Mouse (Mus musculus) G1E (cell line): ENCODE data around the gene Axdnd1. TPM values are rescaled to one million over a fixed set of nuclear protein-coding genes. Genes with fewer than 3 reads are reported as not detected.

Experiments
- ATAC-seq: 2 replicates; pipeline ENCODE4 v1.8.0; 2016; ENCODE audit warnings: mild to moderate bottlenecking; ENCODE audit not compliant: insufficient number of reproducible peaks, poor library complexity, low FRiP score, severe bottlenecking; ENCODE audit errors: extremely low read depth
- DNase-seq: peaks from one replicate; pipeline ENCODE4 v3.0.0; 2012; ENCODE audit warnings: low spot score
- H3K27me3 ChIP-seq: 2 replicates; pipeline ENCODE4 v1.6.1; 2012; ENCODE audit warnings: mild to moderate bottlenecking, low read length, inconsistent platforms; ENCODE audit not compliant: insufficient read depth
- H3K36me3 ChIP-seq: replicated peaks from 2 replicates; pipeline ENCODE3; 2012; ENCODE audit warnings: mild to moderate bottlenecking, inconsistent platforms
- H3K4me1 ChIP-seq: 2 replicates; pipeline ENCODE4 v1.6.1; 2012; ENCODE audit warnings: low read depth, low read length, inconsistent platforms, mixed read lengths; ENCODE audit not compliant: insufficient read depth
- H3K4me3 ChIP-seq: 2 replicates; pipeline ENCODE4 v1.5.1; 2012; ENCODE audit warnings: low read depth, mild to moderate bottlenecking, inconsistent platforms, low read length, moderate library complexity, mixed read lengths
- H3K9me3 ChIP-seq: replicated peaks from 2 replicates; pipeline ENCODE4 v1.6.1; 2012; ENCODE audit warnings: inconsistent platforms
- CTCF ChIP-seq: IDR thresholded peaks from 2 replicates; pipeline ENCODE4 v1.5.1; 2012; ENCODE audit warnings: low read depth, low read length, inconsistent platforms, mixed read lengths
- GATA1 ChIP-seq: IDR thresholded peaks from 2 replicates; pipeline ENCODE4 v1.6.1; 2012; ENCODE audit warnings: borderline replicate concordance, low read length, inconsistent platforms, mixed read lengths
- GATA2 ChIP-seq: IDR thresholded peaks from 2 replicates; pipeline ENCODE4 v1.6.1; 2012; ENCODE audit warnings: low read depth, low read length, inconsistent platforms, borderline replicate concordance
- POLR2AphosphoS5 ChIP-seq: IDR thresholded peaks from 2 replicates; pipeline ENCODE4 v1.6.1; 2012; ENCODE audit warnings: low read depth, low read length, inconsistent platforms; ENCODE audit not compliant: insufficient replicate concordance
- TAL1 ChIP-seq: conservative IDR thresholded peaks from 2 replicates; pipeline ENCODE4 v1.6.1; 2012; ENCODE audit warnings: low read depth, low read length, inconsistent platforms, mixed read lengths
- polyA plus RNA-seq: library from polyadenylated mRNA; stranded (reverse); fragments of >175 nt; gene quantifications from 2 replicates; pipeline ENCODE4 v1.2.3, GENCODE M21; 2012
- total RNA-seq, 2 experiments: library from RNA; stranded (forward) in 1 of 2; stranded (reverse) in 1 of 2; fragments of 200-1000 nt in 1 of 2; fragments of >200 nt in 1 of 2; fragmentation: Nextera tagmentation in 1 of 2; gene quantifications; 2 replicates each; pipeline ENCODE4 v1.2.3; 2014 to 2017

The Axdnd1 gene
- total and polyA plus RNA-seq, 3 experiments: 1.4 to 6.7 TPM; not detected in 1

GRCm38 (mm10) chr1:156462273-156462991, 41.5 kb upstream of the Axdnd1 start:
- DNase-seq (no peak), ATAC-seq (peak; percentile 86)
- H3K4me1 ChIP-seq: peaks cover 37% of the 10 kb centered on the region
- H3K36me3 ChIP-seq: peaks cover 53% of the 10 kb centered on the region
- H3K4me3 ChIP-seq: no peak overlapping the region; the same call in 1 of the 2 replicates
- no peak for TF ChIP-seq TAL1
- no peak for TF ChIP-seq GATA2
- no peak for TF ChIP-seq CTCF
- no peak for TF ChIP-seq POLR2AphosphoS5
- no peak for TF ChIP-seq GATA1
- no peaks in the 10 kb centered on the region for H3K9me3 ChIP-seq
- no peaks in the 10 kb centered on the region for H3K27me3 ChIP-seq

- ATAC-seq (no peak), DNase-seq (no peak)
- no peaks in the 10 kb centered on the region for H3K27me3 ChIP-seq
- H3K9me3 ChIP-seq: no peaks in the 10 kb centered on the region
- no peak for TF ChIP-seq GATA1
- no peak for TF ChIP-seq TAL1
- no peak for TF ChIP-seq CTCF
- TF ChIP-seq GATA2: no peak
- TF ChIP-seq POLR2AphosphoS5: no peak
- no peak overlapping the region for H3K4me3 ChIP-seq
- H3K36me3 ChIP-seq: peaks cover 53% of the 10 kb centered on the region
- H3K4me1 ChIP-seq: peaks cover 41% of the 10 kb centered on the region
These were observed 40.1 kb upstream of the Axdnd1 start for GRCm38 (mm10) chr1:156461036-156461435.

- Histone ChIP-seq H3K4me1 (peaks cover 42% of the 10 kb centered on the region), H3K27me3 (no peaks in the 10 kb centered on the region), H3K9me3 (no peaks in the 10 kb centered on the region), H3K36me3 (peaks cover 55% of the 10 kb centered on the region), H3K4me3 (no peak overlapping the region)
- DNase-seq (no peak), ATAC-seq (no peak)
- TF ChIP-seq GATA2: no peak
- TF ChIP-seq GATA1: no peak
- no peak for TF ChIP-seq POLR2AphosphoS5
- TF ChIP-seq CTCF: no peak
- TF ChIP-seq TAL1: no peak
These were observed 39.3 kb upstream of the Axdnd1 start for GRCm38 (mm10) chr1:156460216-156460615.

GRCm38 (mm10) chr1:156459690-156460089, 38.7 kb upstream of the Axdnd1 start:
- no peak for TF ChIP-seq CTCF
- TF ChIP-seq GATA1: no peak
- DNase-seq (no peak), ATAC-seq (no peak)
- Histone ChIP-seq H3K4me3 (no peak overlapping the region), H3K9me3 (no peaks in the 10 kb centered on the region), H3K36me3 (peaks cover 57% of the 10 kb centered on the region), H3K27me3 (no peaks in the 10 kb centered on the region), H3K4me1 (peaks cover 46% of the 10 kb centered on the region)

- Histone ChIP-seq H3K4me3 (no peak overlapping the region), H3K36me3 (peaks cover 63% of the 10 kb centered on the region), H3K9me3 (no peaks in the 10 kb centered on the region), H3K27me3 (no peaks in the 10 kb centered on the region), H3K4me1 (peaks cover 44% of the 10 kb centered on the region)
- ATAC-seq (no peak), DNase-seq (no peak)
- no peak for TF ChIP-seq TAL1
- TF ChIP-seq GATA1: no peak
These were observed 37.6 kb upstream of the Axdnd1 start for GRCm38 (mm10) chr1:156458391-156459060.

GRCm38 (mm10) chr1:156455005-156455758, 34.2 kb upstream of the Axdnd1 start:
- no peak for TF ChIP-seq GATA1
- no peak for TF ChIP-seq CTCF
- TF ChIP-seq TAL1: no peak
- TF ChIP-seq POLR2AphosphoS5: no peak
- TF ChIP-seq GATA2: no peak
- peaks cover 72% of the 10 kb centered on the region for H3K36me3 ChIP-seq
- H3K4me1 ChIP-seq: peaks cover 18% of the 10 kb centered on the region
- H3K27me3 ChIP-seq: no peaks in the 10 kb centered on the region
- DNase-seq (no peak), ATAC-seq (no peak)
- no peak overlapping the region for H3K4me3 ChIP-seq
- no peaks in the 10 kb centered on the region for H3K9me3 ChIP-seq
